8 mouse cellular contexts compared by ENCODE assay signal in genomic region chr11:101278223-101279192, GRCm38 (mm10). TPM values are rescaled to one million over a fixed set of nuclear protein-coding genes. Genes with fewer than 3 reads are reported as not detected.
A peak's percentile ranks its signal among the peaks of the same experiment; 100 is the strongest.
DNase-seq lines count a peak whose midpoint lies in the region; ATAC-seq and TF ChIP-seq lines count a peak whose summit lies in the region.

Cntd1 (plus strand) TSS chr11:101279012.
Coa3 (minus strand) TSS chr11:101279114.

- peaks cover 53% of the 10 kb centered on the region for H3K4me1 ChIP-seq in G1E (ENCODE audit: insufficient read depth, low read depth, low read length)
- peaks cover 23% of the 10 kb centered on the region for H3K4me1 ChIP-seq in forebrain, embryonic 14.5 days (ENCODE audit: control insufficient read depth, insufficient read depth, low read length)
- H3K4me1 ChIP-seq in liver, embryonic 16.5 days (ENCODE audit: control insufficient read depth, low read depth, low read length): peaks cover 21% of the 10 kb centered on the region
- peaks cover 27% of the 10 kb centered on the region for H3K4me1 ChIP-seq in neural tube, embryonic 13.5 days (replicated peaks)

- H3K4me2 ChIP-seq in forebrain, embryonic 14.5 days (ENCODE audit: low read length): peak within 1 kb of the TSS; percentile 69
- H3K4me2 ChIP-seq in liver, embryonic 16.5 days (ENCODE audit: low read depth, low read length): peak within 1 kb of the TSS; percentile 66
- peak within 1 kb of the TSS; percentile 88 for H3K4me2 ChIP-seq in neural tube, embryonic 13.5 days

- intact Hi-C loops in heart, postnatal 14 days (cut with DNase I): no loop called here

- peak within 1 kb of the TSS; percentile 64 for H3K9ac ChIP-seq in forebrain, embryonic 14.5 days (ENCODE audit: low read length)
- H3K9ac ChIP-seq in liver, embryonic 16.5 days (ENCODE audit: low read depth, low read length): peak within 1 kb of the TSS; percentile 76
- H3K9ac ChIP-seq in neural tube, embryonic 13.5 days: peak within 1 kb of the TSS; percentile 88

- no peak for TF ChIP-seq CTCF in G1E (IDR thresholded peaks at IDR 0.05; ENCODE audit: low read depth, low read length)

- no peak within 1 kb of the TSS for H3K27ac ChIP-seq in forebrain, embryonic 14.5 days (ENCODE audit: low read depth, low read length)
- peak within 1 kb of the TSS; percentile 61 for H3K27ac ChIP-seq in liver, embryonic 16.5 days (ENCODE audit: low read length)
- H3K27ac ChIP-seq in neural tube, embryonic 13.5 days (replicated peaks): peak within 1 kb of the TSS; percentile 72

- H3K36me3 ChIP-seq in G1E (replicated peaks): peaks cover 44% of the 10 kb centered on the region
- H3K36me3 ChIP-seq in forebrain, embryonic 14.5 days (ENCODE audit: control insufficient read depth, insufficient read depth, low read length): 0 out of 2 replicates have a peak, but pooled peaks cover 2% of the 10 kb centered on the region
- H3K36me3 ChIP-seq in liver, embryonic 16.5 days (ENCODE audit: control insufficient read depth, insufficient read depth): peaks cover 2% of the 10 kb centered on the region; the same call in 1 of the 2 replicates
- H3K36me3 ChIP-seq in neural tube, embryonic 13.5 days: peaks cover 10% of the 10 kb centered on the region; the same call in 1 of the 2 replicates

- WGBS in forebrain, embryonic 14.5 days: 10% methylated on average over 45 of the region's 45 CpGs
- 2% methylated on average over 45 of the region's 45 CpGs for WGBS in large intestine, adult 2 months
- WGBS in liver, embryonic 16.5 days (ENCODE audit: insufficient replicate concordance): 3% methylated on average over 45 of the region's 45 CpGs
- WGBS in neural tube, embryonic 13.5 days: 10% methylated on average over 45 of the region's 45 CpGs

- H3K9me3 ChIP-seq in G1E (replicated peaks): no peaks in the 10 kb centered on the region
- no peaks in the 10 kb centered on the region for H3K9me3 ChIP-seq in forebrain, embryonic 14.5 days (replicated peaks; ENCODE audit: control insufficient read depth, low read length)
- no peaks in the 10 kb centered on the region for H3K9me3 ChIP-seq in liver, embryonic 16.5 days (replicated peaks; ENCODE audit: control insufficient read depth, low read length)
- H3K9me3 ChIP-seq in neural tube, embryonic 13.5 days: no peaks in the 10 kb centered on the region

- peak within 1 kb of the TSS; percentile 91 for H3K4me3 ChIP-seq in G1E (ENCODE audit: low read depth, low read length)
- peak within 1 kb of the TSS; percentile 55 for H3K4me3 ChIP-seq in forebrain, embryonic 14.5 days (ENCODE audit: low read depth, low read length)
- H3K4me3 ChIP-seq in liver, embryonic 16.5 days (ENCODE audit: low read depth, low read length): peak within 1 kb of the TSS; percentile 74
- peak within 1 kb of the TSS; percentile 75 for H3K4me3 ChIP-seq in neural tube, embryonic 13.5 days

- ATAC-seq in G1E (ENCODE audit: extremely low read depth, insufficient number of reproducible peaks, low FRiP score, poor library complexity, severe bottlenecking): peak; percentile 69
- ATAC-seq in forebrain, embryonic 14.5 days: peak; percentile 98
- peak; percentile 94 for ATAC-seq in liver, embryonic 16.5 days (ENCODE audit: low read depth)
- peak; percentile 96 for ATAC-seq in neural tube, embryonic 13.5 days (ENCODE audit: low read depth)

- DNase-seq in G1E (ENCODE audit: low spot score): peak; percentile 84
- peak; percentile 67 for DNase-seq in cerebellum, adult 11 months
- peak; percentile 98 for DNase-seq in forebrain, embryonic 14.5 days (ENCODE audit: low spot score)
- DNase-seq in heart, postnatal 14 days: peak; percentile 78 to 86
- peak; percentile 93 for DNase-seq in large intestine, adult 2 months (ENCODE audit: low read depth, low spot score)
- peak; percentile 95 for DNase-seq in telencephalon, adult 2 months (ENCODE audit: low read depth, low spot score)

- H3K27me3 ChIP-seq in G1E (ENCODE audit: insufficient read depth, low read length): no peaks in the 10 kb centered on the region
- H3K27me3 ChIP-seq in forebrain, embryonic 14.5 days (replicated peaks; ENCODE audit: control insufficient read depth, insufficient read depth, low read length): no peaks in the 10 kb centered on the region
- no peaks in the 10 kb centered on the region for H3K27me3 ChIP-seq in liver, embryonic 16.5 days (ENCODE audit: control insufficient read depth, insufficient read depth, low read depth, low read length)
- peaks cover 9% of the 10 kb centered on the region; the same call in 1 of the 2 replicates for H3K27me3 ChIP-seq in neural tube, embryonic 13.5 days

RNA-seq across cellular contexts. Expression of gene Cntd1, which starts in this region (rescaled TPM):
- total RNA-seq in G1E (2014; fragmentation: Nextera tagmentation) (1.5 TPM in 1 of 2 replicates, not detected in the other), G1E (2017) (0.81 and 1.1 TPM in 2 replicates)
- polyA plus RNA-seq in G1E (2012): 0.02 TPM in 1 of 2 replicates, not detected in the other
- 0.76 and 1.3 TPM in 2 replicates for polyA plus RNA-seq in forebrain, embryonic 14.5 days (2014; fragmentation: Nextera tagmentation; extraction: Ambion mirVana)
- total RNA-seq in heart, postnatal 14 days (2021): under 1 TPM; 0.24 to 0.39 TPM
- polyA plus RNA-seq in large intestine, adult 2 months (2012; rRNA removed): 0.21 and 0.37 TPM in 2 replicates
- polyA plus RNA-seq in liver, embryonic 16.5 days (2015; fragmentation: Nextera tagmentation; extraction: Ambion mirVana): 0.70 and 0.74 TPM in 2 replicates
- 0.89 and 1.0 TPM in 2 replicates for polyA plus RNA-seq in neural tube, embryonic 13.5 days (2015; fragmentation: Nextera tagmentation; extraction: Ambion mirVana)

RNA-seq across cellular contexts. Expression of gene Coa3, which starts in this region (rescaled TPM):
- 52.6 and 54.1 TPM in 2 replicates for total RNA-seq in G1E (2014; fragmentation: Nextera tagmentation)
- 58.1 and 65.9 TPM in 2 replicates for total RNA-seq in G1E (2017)
- polyA plus RNA-seq in G1E (2012): 16.8 and 39.8 TPM in 2 replicates
- polyA plus RNA-seq in forebrain, embryonic 14.5 days (2014; fragmentation: Nextera tagmentation; extraction: Ambion mirVana): 237 and 260 TPM in 2 replicates
- 10 to 100 TPM; 84.0 to 89.7 TPM for total RNA-seq in heart, postnatal 14 days (2021)
- polyA plus RNA-seq in large intestine, adult 2 months (2012; rRNA removed): 336 and 344 TPM in 2 replicates
- 77.7 and 79.9 TPM in 2 replicates for polyA plus RNA-seq in liver, embryonic 16.5 days (2015; fragmentation: Nextera tagmentation; extraction: Ambion mirVana)
- 211 and 238 TPM in 2 replicates for polyA plus RNA-seq in neural tube, embryonic 13.5 days (2015; fragmentation: Nextera tagmentation; extraction: Ambion mirVana)
